Mouse (Mus musculus) limb, embryonic 13.5 days (tissue): ENCODE measurements around the gene Mtmr11. TPM values are rescaled to one million over a fixed set of nuclear protein-coding genes. Genes with fewer than 3 reads are reported as not detected.
"Not testable (repeated sequence)": the region's sequence is repeated elsewhere in the genome, so short reads cannot be mapped to it uniquely, and the experiment has no call there.

Experiments used
- ATAC-seq: fragments of 200-750 bp; cut with Nextera tagmentation; 2 replicates; pipeline ENCODE4 v1.8.0; 2017; ENCODE audit warnings: low read depth, moderate number of reproducible peaks, moderate TSS enrichment; ENCODE audit not compliant: low FRiP score
- H3K27ac ChIP-seq: fragments of 300-500 bp; sonication (generic); 2 replicates; pipeline ENCODE4 v1.5.1; 2015; ENCODE audit warnings: inconsistent platforms, mild to moderate bottlenecking, moderate library complexity
- H3K27me3 ChIP-seq: fragments of 300-500 bp; sonication (generic); 2 replicates; pipeline ENCODE4 v1.6.1; 2015; ENCODE audit warnings: mild to moderate bottlenecking, inconsistent platforms
- H3K36me3 ChIP-seq: fragments of 300-500 bp; sonication (generic); 2 replicates; pipeline ENCODE4 v1.6.1; 2015; ENCODE audit warnings: inconsistent platforms, mild to moderate bottlenecking, moderate library complexity
- H3K4me1 ChIP-seq: fragments of 300-500 bp; sonication (generic); 2 replicates; pipeline ENCODE4 v1.6.1; 2015; ENCODE audit warnings: inconsistent platforms
- H3K4me2 ChIP-seq: fragments of 300-500 bp; sonication (generic); replicated peaks from 2 replicates; pipeline ENCODE4 v1.6.1; 2015; ENCODE audit warnings: inconsistent platforms, mild to moderate bottlenecking, moderate library complexity
- H3K4me3 ChIP-seq: fragments of 300-500 bp; sonication (generic); 2 replicates; pipeline ENCODE4 v1.5.1; 2015; ENCODE audit warnings: moderate library complexity, mild to moderate bottlenecking, inconsistent platforms
- H3K9ac ChIP-seq: fragments of 300-500 bp; sonication (generic); 2 replicates; pipeline ENCODE4 v1.6.1; 2015; ENCODE audit warnings: mild to moderate bottlenecking, inconsistent platforms
- H3K9me3 ChIP-seq: fragments of 300-500 bp; sonication (generic); 2 replicates; pipeline ENCODE4 v1.6.1; 2016; ENCODE audit warnings: inconsistent platforms
- WGBS: fragments of 180-500 bp; shearing (Covaris S2); methylation state at CpG from one replicate; pipeline ENCODE4 v1.1.7; 2015; 5-methylcytosine and 5-hydroxymethylcytosine counted together
- polyA plus RNA-seq: library from polyadenylated mRNA; unstranded; fragments of >200 nt; fragmentation: Nextera tagmentation; extraction: Ambion mirVana; gene quantifications from 2 replicates; pipeline ENCODE4 v1.2.1, GENCODE M21; 2015

The Mtmr11 gene
- polyA plus RNA-seq, 1 experiment from 2014 or later: 39.6 TPM

DNA sequence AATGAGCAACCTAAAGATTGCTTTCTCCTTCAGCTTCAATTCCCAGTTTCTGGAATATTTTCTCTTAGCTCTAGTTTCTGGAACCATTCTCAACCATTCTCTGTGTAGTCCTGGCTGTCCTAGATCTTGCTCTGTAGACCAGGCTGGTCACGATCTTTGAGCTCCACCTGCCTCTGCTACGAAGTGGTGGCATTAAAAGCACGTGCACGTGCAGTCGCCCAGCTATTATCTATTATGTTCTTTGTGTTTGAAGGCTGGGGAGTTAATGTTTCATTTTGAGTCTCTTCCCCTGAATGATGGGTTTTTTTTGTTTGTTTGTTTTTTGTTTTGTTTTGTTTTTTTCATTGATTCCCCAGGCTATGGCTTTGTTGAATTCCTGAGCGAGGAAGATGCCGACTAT is 11.4 kb downstream of the Mtmr11 start:
- WGBS: 30% methylated on average over 7 of the region's 7 CpGs
- H3K27me3 ChIP-seq: no peaks in the 10 kb centered on the region
- peaks cover 63% of the 10 kb centered on the region for H3K36me3 ChIP-seq
- H3K9ac ChIP-seq: peak overlapping the region; percentile 89
- H3K27ac ChIP-seq: no peak overlapping the region; the same call in 1 of the 2 replicates
- peaks cover 35% of the 10 kb centered on the region for H3K4me1 ChIP-seq
- H3K9me3 ChIP-seq: no peaks in the 10 kb centered on the region
- peak overlapping the region; percentile 88 for H3K4me3 ChIP-seq
- peak overlapping the region; percentile 98 for H3K4me2 ChIP-seq
- no peak for ATAC-seq

DNA sequence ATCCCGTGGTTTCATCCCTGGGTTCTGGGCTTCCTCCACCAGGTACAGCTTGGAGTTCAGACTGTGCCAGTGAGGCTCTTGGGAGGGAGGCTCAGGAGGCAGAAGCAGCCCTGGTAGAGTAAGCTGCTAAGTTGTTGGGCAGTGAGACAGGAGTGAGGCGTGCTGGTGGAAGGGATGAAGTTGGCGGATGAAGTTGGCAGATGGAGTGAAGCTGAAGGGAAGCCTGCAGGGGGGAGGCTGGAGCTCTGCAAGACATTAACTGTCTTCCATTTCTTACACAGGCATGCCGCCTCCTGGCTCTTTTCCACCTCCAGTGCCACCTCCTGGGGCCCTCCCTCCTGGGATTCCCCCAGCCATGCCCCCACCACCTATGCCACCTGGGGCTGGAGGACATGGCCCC is 12.2 kb downstream of the Mtmr11 start:
- Histone ChIP-seq H3K4me2 (peak overlapping the region; percentile 98), H3K4me3 (peak overlapping the region; percentile 88; the same call in 1 of the 2 replicates), H3K4me1 (peaks cover 35% of the 10 kb centered on the region), H3K36me3 (peaks cover 62% of the 10 kb centered on the region), H3K9ac (peak overlapping the region; percentile 53; the same call in 1 of the 2 replicates)
- not testable (repeated sequence) for H3K27me3 ChIP-seq, H3K9me3 ChIP-seq, ATAC-seq, H3K27ac ChIP-seq
- WGBS: 81% methylated on average over 4 of the region's 4 CpGs

DNA sequence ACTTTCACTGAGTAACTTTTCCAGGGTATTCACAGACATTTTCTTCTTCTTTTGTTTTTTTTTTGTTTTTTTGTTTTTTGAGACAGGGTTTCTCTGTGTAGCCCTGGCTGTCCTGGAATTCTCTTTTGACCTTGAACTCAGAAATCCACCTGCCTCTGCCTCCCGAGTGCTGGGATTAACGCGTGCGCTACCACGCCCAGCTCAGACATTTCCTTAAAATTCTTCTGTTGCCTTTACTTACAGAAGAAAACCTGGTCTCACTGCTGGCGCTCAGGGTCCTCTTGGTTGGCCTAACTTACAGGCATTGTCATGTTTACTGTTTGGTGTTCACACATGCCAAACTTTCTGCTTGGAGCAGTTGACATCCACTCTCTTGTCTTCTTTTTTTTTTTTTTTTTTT is 13.4 kb downstream of the Mtmr11 start:
- H3K4me1 ChIP-seq: peaks cover 35% of the 10 kb centered on the region
- peaks cover 51% of the 10 kb centered on the region for H3K36me3 ChIP-seq
- no peak overlapping the region for H3K9ac ChIP-seq

DNA sequence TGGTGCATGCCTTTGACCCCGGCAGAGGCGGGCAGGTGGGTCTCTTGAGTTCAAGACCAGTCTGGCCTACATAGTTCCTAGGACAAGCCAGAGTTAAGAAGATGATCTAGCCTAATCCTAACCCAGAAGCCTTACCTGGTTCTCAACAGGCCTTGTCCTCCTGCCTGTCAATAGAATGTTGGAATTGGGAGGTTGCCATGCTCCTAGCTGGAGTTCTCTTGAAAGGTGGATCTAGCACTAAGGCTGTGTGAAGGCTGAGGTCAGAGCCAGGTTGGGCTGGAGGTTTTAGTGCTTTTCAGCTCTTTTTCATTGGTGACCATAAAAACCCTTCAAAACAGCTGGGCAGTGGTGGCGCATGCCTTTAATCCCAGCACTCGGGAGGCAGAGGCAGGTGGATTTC is 16.6 kb downstream of the Mtmr11 start:
- H3K4me2 ChIP-seq: no peak overlapping the region
- no peaks in the 10 kb centered on the region for H3K27me3 ChIP-seq
- H3K4me3 ChIP-seq: no peak overlapping the region
- peaks cover 47% of the 10 kb centered on the region for H3K36me3 ChIP-seq
- no peak overlapping the region for H3K9ac ChIP-seq
- peaks cover 40% of the 10 kb centered on the region for H3K4me1 ChIP-seq
- no peaks in the 10 kb centered on the region for H3K9me3 ChIP-seq
- 83% methylated on average over 4 of the region's 4 CpGs for whole genome bisulfite sequencing
- ATAC-seq: no peak
- H3K27ac ChIP-seq: no peak overlapping the region

More for the DNA sequence above, 13.4 kb downstream of the Mtmr11 start:
- no peak overlapping the region for H3K27ac ChIP-seq
- no peak for ATAC-seq
- H3K4me3 ChIP-seq: 0 out of 2 replicates have a peak overlapping the region, but pooled peaks have one; percentile 3
- WGBS: 92% methylated on average over 6 of the region's 6 CpGs
- no peaks in the 10 kb centered on the region for H3K9me3 ChIP-seq
- no peaks in the 10 kb centered on the region for H3K27me3 ChIP-seq
- no peak overlapping the region for H3K4me2 ChIP-seq

DNA sequence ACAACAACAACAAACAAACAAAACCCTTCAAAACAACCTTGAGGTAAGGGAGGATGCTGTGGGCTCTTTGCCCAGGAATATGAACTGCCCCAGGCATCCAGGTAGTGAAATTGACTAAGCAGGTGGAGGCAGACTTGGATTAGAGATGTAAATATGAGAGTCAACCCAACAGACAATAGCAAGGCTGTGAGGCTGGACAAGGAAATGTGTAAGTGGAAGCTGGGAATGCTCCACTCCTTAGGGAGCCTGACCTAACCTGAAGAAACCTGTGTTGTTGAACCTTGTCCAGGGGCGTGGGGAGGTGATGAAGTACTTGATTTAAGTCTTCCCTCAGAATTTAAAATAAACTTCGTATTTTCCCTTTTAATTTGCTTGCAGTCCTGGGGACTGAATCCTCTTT is 17.1 kb downstream of the Mtmr11 start:
- no peak overlapping the region for H3K9ac ChIP-seq
- H3K9me3 ChIP-seq: no peaks in the 10 kb centered on the region
- H3K4me2 ChIP-seq: no peak overlapping the region
- H3K36me3 ChIP-seq: peaks cover 46% of the 10 kb centered on the region
- 87% methylated on average over 2 of the region's 2 CpGs for WGBS
- H3K27ac ChIP-seq: no peak overlapping the region
- H3K4me3 ChIP-seq: no peak overlapping the region
- H3K4me1 ChIP-seq: peaks cover 35% of the 10 kb centered on the region
- no peaks in the 10 kb centered on the region for H3K27me3 ChIP-seq
- ATAC-seq: no peak

DNA sequence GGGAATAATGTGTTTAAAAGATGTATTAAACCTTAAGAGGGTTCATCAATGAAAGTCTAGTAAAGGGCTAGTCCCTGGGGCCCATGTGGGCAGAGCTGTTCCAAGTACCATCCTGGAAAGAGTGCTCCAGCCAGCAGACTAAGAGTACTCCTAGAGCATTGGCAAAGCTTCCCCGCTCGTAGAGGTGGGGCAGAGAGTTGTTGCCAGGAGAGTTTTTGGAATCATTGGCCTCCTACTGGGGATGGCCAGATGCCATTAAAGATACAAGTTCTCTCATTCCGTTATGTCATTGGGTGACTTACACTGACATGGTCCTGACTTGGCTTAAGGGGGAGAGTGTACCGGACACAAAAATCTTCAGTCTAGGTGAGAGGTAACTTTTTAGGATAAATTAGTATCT is 17.7 kb downstream of the Mtmr11 start:
- WGBS: 70% methylated on average over 4 of the region's 4 CpGs
- H3K4me3 ChIP-seq: no peak overlapping the region
- H3K4me2 ChIP-seq: no peak overlapping the region
- H3K27ac ChIP-seq: no peak overlapping the region
- H3K9ac ChIP-seq: no peak overlapping the region
- no peaks in the 10 kb centered on the region for H3K27me3 ChIP-seq
- H3K9me3 ChIP-seq: no peaks in the 10 kb centered on the region
- H3K36me3 ChIP-seq: peaks cover 40% of the 10 kb centered on the region
- peaks cover 29% of the 10 kb centered on the region for H3K4me1 ChIP-seq
- no peak for ATAC-seq

DNA sequence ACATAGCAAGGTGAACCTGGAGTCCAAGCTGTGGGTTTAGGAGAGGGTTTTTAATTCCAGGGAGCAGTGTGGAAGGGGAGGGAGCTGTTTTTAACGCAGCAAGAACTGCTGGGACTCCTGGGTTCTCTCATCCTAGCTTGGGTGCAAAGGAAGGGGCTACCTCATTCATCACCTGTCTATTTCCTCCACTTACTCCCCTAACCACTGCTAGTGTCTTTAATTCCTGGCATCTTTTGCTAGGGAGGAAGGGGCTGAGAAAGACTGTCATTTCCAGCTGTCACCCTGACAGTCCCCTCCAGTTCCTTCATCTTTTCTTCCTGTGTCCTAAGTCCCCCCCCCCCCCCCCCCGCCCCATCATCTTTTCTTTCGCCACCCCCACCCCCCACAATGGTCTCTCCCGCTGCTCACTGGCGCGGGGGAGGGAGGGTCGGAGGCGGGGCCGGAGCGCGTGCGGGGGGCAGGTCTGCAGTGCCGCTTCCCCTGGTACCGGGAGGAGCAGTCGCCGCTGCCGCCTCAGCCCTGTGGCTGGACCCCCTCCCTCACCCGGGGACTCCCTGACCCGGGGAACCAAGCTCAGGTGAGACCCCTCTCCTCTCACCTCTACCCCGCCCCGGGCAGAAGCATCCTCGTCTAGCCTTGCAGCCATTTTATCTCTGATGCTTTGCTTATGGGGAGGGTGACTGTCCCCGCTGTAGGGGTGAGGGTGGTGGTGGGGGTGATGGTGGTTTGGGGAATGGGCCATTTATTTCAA is 19.1 kb downstream of the Mtmr11 start, which contains the start of gene Sv2a:
Sv2a (plus strand) TSS at position 425 of the 751 bp plus-strand sequence.
- 0 out of 2 replicates have a peak within 1 kb of the TSS, but pooled peaks have one; percentile 15 for H3K27ac ChIP-seq
- H3K9me3 ChIP-seq: no peaks in the 10 kb centered on the region
- peaks cover 34% of the 10 kb centered on the region for H3K36me3 ChIP-seq
- 1% methylated on average over 14 of the region's 23 CpGs for WGBS
- ATAC-seq: peak; percentile 12; the same call in 1 of the 2 replicates
- H3K4me1 ChIP-seq: peaks cover 24% of the 10 kb centered on the region
- H3K27me3 ChIP-seq: no peaks in the 10 kb centered on the region
- H3K4me3 ChIP-seq: peak within 1 kb of the TSS; percentile 61
- peak within 1 kb of the TSS; percentile 81 for H3K9ac ChIP-seq
- H3K4me2 ChIP-seq: peak within 1 kb of the TSS; percentile 87

DNA sequence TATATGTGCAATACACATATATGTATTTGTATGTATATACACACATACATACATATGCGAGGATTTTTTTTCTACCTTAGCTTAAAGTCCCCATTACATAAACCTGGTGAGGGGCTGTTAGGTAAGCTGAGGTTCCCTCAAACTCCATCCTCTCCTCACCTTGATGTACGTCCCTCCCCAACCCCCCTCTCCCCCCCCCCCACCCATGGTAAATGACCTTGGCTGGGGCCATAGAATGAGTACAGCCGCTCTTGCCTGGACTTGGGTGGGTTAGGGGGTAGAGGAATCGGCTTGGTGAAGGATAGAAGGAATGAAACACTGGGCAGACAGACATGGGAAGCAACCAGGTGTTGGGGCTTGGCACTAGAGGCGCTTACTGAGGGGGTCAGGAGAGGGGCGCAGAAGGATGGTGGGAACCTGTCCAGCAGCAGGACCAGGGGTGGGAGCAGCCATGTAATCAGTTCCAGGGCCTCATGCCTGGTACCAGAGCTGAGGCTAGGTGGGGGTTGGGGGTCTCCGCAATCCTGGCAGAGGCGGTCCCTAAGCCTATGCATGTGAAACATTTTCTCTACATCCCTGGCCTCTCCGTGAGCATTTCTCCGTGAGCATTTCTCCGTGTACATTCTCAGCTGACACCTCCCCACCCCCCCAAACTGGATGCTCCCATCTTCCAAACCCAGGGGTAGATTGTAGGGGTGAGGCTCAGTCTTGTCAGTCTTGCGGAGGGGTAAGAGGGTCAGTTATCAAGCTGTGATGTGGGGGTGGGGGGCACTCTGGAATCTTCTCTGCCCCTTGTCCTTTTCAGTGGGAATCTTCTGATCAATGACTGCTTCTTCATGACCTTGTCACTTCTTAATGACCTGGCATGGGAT is 19.9 kb downstream of the Mtmr11 start:
- H3K36me3 ChIP-seq: peaks cover 26% of the 10 kb centered on the region
- 29% methylated on average over 12 of the region's 12 CpGs for WGBS
- H3K27ac ChIP-seq: no peak overlapping the region
- H3K4me2 ChIP-seq: peak overlapping the region; percentile 87
- peak; percentile 29; the same call in 1 of the 2 replicates for ATAC-seq
- peaks cover 24% of the 10 kb centered on the region for H3K4me1 ChIP-seq
- H3K9ac ChIP-seq: peak overlapping the region; percentile 81
- no peaks in the 10 kb centered on the region for H3K27me3 ChIP-seq
- no peaks in the 10 kb centered on the region for H3K9me3 ChIP-seq
- peak overlapping the region; percentile 61 for H3K4me3 ChIP-seq

DNA sequence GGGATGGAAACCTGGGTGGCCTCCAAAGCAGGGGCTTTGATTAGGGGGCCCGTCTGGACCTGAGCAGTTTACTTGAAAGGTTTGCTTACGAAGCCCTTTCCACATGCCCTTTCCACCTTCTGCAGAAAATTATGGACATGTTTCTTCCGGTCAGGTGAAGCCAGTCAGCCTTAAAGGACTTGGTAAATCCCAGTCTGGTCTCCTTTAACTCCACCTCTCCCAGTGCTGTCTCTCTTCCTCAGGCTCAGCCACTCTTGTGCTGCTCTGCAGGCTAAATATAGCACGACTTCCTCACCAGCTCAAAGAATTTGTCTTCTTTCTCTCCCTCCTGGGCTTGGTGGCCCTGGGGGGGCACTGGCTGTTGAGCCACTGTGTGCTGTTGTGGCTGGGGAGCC is 20.6 kb downstream of the Mtmr11 start:
- no peak overlapping the region; the same call in 1 of the 2 replicates for H3K9ac ChIP-seq
- no peak for ATAC-seq
- H3K27me3 ChIP-seq: no peaks in the 10 kb centered on the region
- no peak overlapping the region for H3K27ac ChIP-seq
- H3K4me2 ChIP-seq: peak overlapping the region; percentile 87
- 26% methylated on average over 4 of the region's 4 CpGs for WGBS
- H3K4me1 ChIP-seq: peaks cover 24% of the 10 kb centered on the region
- H3K36me3 ChIP-seq: peaks cover 22% of the 10 kb centered on the region
- H3K9me3 ChIP-seq: no peaks in the 10 kb centered on the region
- H3K4me3 ChIP-seq: peak overlapping the region; percentile 61

DNA sequence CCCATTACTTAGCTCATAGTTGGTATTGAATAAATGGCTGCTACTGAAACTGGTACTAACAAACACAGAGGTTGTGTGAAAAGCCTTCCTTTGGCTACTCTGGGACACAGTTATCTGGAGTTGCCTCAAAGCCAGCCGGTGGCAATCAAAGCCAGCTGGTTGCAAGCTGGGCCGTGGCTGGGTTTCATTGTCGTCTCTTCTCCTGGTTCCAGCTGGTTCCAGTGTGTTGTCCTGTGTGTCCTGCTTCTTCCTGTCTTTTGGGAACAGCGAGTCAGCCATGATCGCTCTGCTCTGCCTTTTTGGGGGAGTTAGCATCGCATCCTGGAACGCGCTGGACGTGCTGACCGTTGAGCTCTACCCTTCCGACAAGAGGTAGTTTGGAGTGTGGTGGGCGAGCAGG is 31.2 kb downstream of the Mtmr11 start:
- H3K27me3 ChIP-seq: no peaks in the 10 kb centered on the region
- H3K4me2 ChIP-seq: no peak overlapping the region
- no peak overlapping the region for H3K9ac ChIP-seq
- 0 out of 2 replicates have a peak, but pooled peaks cover 5% of the 10 kb centered on the region for H3K9me3 ChIP-seq
- H3K27ac ChIP-seq: no peak overlapping the region
- no peak for ATAC-seq
- peaks cover 11% of the 10 kb centered on the region for H3K4me1 ChIP-seq
- 47% methylated on average over 12 of the region's 12 CpGs for WGBS
- peaks cover 23% of the 10 kb centered on the region for H3K36me3 ChIP-seq
- H3K4me3 ChIP-seq: no peak overlapping the region

DNA sequence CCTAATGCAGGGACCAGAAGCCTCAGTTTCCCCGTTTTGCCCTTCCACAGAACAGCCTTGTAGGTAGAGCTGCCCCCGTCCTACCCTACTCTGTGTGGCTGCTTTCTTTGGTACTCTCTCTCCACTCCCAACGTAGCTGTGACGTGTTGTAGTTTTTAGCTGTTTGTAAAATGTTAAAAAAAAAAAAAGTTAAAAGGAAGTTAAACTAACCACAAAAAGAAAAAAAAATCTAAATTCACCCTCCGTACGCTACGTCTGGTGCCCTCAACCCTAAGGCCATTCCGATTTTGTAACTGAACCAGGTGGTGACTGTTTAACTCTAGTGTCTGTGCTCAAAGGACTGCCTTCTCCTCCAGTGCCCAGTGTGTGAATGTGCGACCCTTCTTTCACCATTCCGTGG is 33.2 kb downstream of the Mtmr11 start:
- H3K9ac ChIP-seq: no peak overlapping the region
- ATAC-seq: no peak
- no peak overlapping the region for H3K27ac ChIP-seq
- no peaks in the 10 kb centered on the region for H3K27me3 ChIP-seq
- no peak overlapping the region for H3K4me3 ChIP-seq
- no peak overlapping the region for H3K4me2 ChIP-seq
- peaks cover 14% of the 10 kb centered on the region for H3K4me1 ChIP-seq
- H3K9me3 ChIP-seq: 0 out of 2 replicates have a peak, but pooled peaks cover 5% of the 10 kb centered on the region
- H3K36me3 ChIP-seq: peaks cover 13% of the 10 kb centered on the region
- WGBS: 85% methylated on average over 10 of the region's 10 CpGs
